Mouse (Mus musculus): Measurements from ENCODE around the gene Unc79.

GRCm38 (mm10) chr12:102987736-102988135, 39.1 kb downstream of the Unc79 start:
- TF ChIP-seq POLR2A (IDR thresholded peaks at IDR 0.05; ENCODE audit: low read depth, low read length) (no peak), CTCF (conservative IDR thresholded peaks at IDR 0.05 in 1 of 2, IDR thresholded peaks at IDR 0.05 in 1 of 2; ENCODE audit: low read depth in 2 of 2, low read length in 2 of 2) (no peak), GABPA (IDR thresholded peaks at IDR 0.05; ENCODE audit: insufficient replicate concordance, low read depth, low read length) (no peak)
